Mouse (Mus musculus) thymus, adult 2 months (tissue): ENCODE results near the gene Fam122a.

ENCODE experiments used
- CTCF ChIP-seq: fragments of 200-500 bp; IDR thresholded peaks from 2 replicates; pipeline ENCODE4 v1.5.1; 2012; ENCODE audit warnings: mild to moderate bottlenecking, control low read depth, low read length, moderate library complexity, borderline replicate concordance; ENCODE audit not compliant: control insufficient read depth, poor library complexity, insufficient read depth; ENCODE audit errors: extremely low read depth
- POLR2A ChIP-seq: fragments of 200-500 bp; IDR thresholded peaks from 2 replicates; pipeline ENCODE4 v1.6.1; 2012; ENCODE audit warnings: mild to moderate bottlenecking, low read length, control low read depth, moderate library complexity; ENCODE audit not compliant: control insufficient read depth, poor library complexity, insufficient read depth; ENCODE audit errors: extremely low read depth

DNA sequence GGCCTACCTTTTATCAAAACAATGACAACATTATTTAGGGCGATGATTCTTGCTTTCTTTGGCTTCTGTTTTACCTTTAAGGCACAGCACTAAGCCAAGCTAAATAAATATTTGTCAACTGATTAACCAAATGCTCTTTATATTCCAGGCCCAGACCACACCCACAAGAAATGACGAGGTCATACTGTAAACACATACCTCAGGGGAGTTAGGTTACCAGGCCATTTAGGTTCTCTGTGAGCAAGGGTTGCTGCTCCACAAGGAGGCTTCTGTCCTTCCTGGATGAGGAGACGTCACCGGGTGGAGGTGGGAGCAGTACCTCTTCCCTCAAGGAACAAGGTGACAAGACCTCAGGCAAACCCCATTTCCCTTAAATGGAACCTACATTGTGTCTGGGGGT is 49.9 kb downstream of the Fam122a start:
- TF ChIP-seq CTCF (no peak), POLR2A (no peak)
